Mouse (Mus musculus) hindbrain, embryonic 16.5 days (tissue): Measurements from ENCODE around the gene Lgals4. TPM values are rescaled to one million over a fixed set of nuclear protein-coding genes. Genes with fewer than 3 reads are reported as not detected.

ENCODE experiments used
- ATAC-seq: fragments of 200-750 bp; cut with Nextera tagmentation; 2 replicates; pipeline ENCODE4 v1.8.0; 2017; ENCODE audit warnings: moderate TSS enrichment, moderate library complexity
- H3K27ac ChIP-seq: fragments of 300-500 bp; sonication (generic); 2 replicates; pipeline ENCODE4 v1.5.1; 2014; ENCODE audit warnings: low read depth, mild to moderate bottlenecking, control low read depth, low read length, moderate library complexity
- H3K27me3 ChIP-seq: fragments of 300-500 bp; sonication (generic); replicated peaks from 2 replicates; pipeline ENCODE4 v1.6.1; 2014; ENCODE audit warnings: low read length; ENCODE audit not compliant: control insufficient read depth, insufficient read depth
- H3K36me3 ChIP-seq: fragments of 300-500 bp; sonication (generic); 2 replicates; pipeline ENCODE4 v1.6.1; 2014; ENCODE audit warnings: mild to moderate bottlenecking, low read length, moderate library complexity, mixed read lengths; ENCODE audit not compliant: control insufficient read depth, insufficient read depth
- H3K4me1 ChIP-seq: fragments of 300-500 bp; sonication (generic); 2 replicates; pipeline ENCODE4 v1.6.1; 2014; ENCODE audit warnings: low read depth, low read length; ENCODE audit not compliant: control insufficient read depth, insufficient read depth
- H3K4me2 ChIP-seq: fragments of 300-500 bp; sonication (generic); 2 replicates; pipeline ENCODE4 v1.6.1; 2014; ENCODE audit warnings: mild to moderate bottlenecking, low read length, control low read depth, moderate library complexity
- H3K4me3 ChIP-seq: fragments of 300-500 bp; sonication (generic); 2 replicates; pipeline ENCODE4 v1.5.1; 2014; ENCODE audit warnings: mild to moderate bottlenecking, low read length, control low read depth, moderate library complexity
- H3K9ac ChIP-seq: fragments of 300-500 bp; sonication (generic); 2 replicates; pipeline ENCODE4 v1.6.1; 2014; ENCODE audit warnings: low read depth, mild to moderate bottlenecking, control low read depth, low read length, moderate library complexity
- H3K9me3 ChIP-seq: fragments of 300-500 bp; sonication (generic); 2 replicates; pipeline ENCODE4 v1.6.1; 2014; ENCODE audit warnings: mild to moderate bottlenecking, low read length, moderate library complexity; ENCODE audit not compliant: control insufficient read depth
- WGBS: fragments of 180-500 bp; shearing (Covaris S2); extraction: QIAGEN DNeasy Blood & Tissue Kit; methylation state at CpG from one replicate; pipeline ENCODE4 v1.1.7; 2014; 5-methylcytosine and 5-hydroxymethylcytosine counted together
- polyA plus RNA-seq: library from polyadenylated mRNA; unstranded; fragments of >200 nt; fragmentation: Nextera tagmentation; extraction: Ambion mirVana; gene quantifications from 2 replicates; pipeline ENCODE4 v1.2.1, GENCODE M21; 2015

The Lgals4 gene
- 5.3 and 6.1 TPM in 2 replicates for polyA plus RNA-seq

DNA sequence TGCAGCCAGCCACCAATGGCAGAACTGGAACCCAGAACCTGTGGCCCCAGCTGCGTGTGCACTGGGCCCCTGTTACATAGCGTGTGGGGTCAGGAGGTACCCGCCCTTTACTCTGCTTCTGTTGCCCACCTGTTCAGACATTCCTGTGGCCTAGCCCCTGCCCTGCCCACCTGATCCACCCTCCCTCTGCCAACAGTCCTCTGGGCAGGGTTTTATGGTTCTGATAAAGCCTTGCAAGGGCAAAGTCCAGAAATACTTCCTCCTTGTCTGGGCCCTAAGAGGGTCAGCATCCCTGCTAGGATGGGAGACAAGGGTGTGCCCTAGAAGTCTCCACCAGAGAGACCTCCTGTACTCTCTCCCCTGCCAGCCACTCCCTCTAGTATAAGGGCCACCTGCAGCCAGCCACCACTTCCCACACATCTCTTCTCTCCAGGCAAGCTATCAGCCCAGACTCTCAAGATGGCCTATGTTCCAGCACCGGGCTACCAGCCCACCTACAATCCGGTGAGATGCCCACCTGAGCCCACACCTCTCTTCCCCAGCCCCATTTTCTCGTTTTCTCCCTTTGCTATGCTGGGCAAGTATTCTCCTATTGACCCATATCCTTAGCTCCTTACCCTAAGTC, at the start of gene Lgals4:
Gene Lgals4 (plus strand): TSS at position 132 of the 625 bp plus-strand sequence.
- no peak for ATAC-seq
- 84% methylated on average over 6 of the region's 6 CpGs for WGBS

DNA sequence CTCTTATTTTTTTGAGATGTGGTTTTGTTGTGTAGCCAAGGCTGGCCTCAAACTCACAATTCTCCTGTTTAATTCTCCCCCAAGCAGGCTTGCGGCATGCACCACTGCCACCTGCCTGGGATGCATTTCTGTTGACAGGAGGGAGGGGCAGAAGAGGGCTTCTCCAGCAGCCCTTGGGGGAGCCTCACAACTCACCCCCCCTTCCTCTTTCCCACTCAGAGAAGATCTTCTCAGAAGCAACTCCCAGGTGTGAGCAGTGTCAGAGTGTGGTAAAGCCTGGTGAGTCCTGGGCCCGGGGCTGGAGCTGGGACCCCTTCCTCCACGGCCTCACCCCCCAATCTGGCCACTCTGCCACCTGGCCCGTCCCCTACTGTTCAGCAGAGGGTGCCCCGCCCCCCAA, 48.5 kb upstream of the Lgals4 start:
- H3K36me3 ChIP-seq = peaks cover 3% of the 10 kb centered on the region
- no peak overlapping the region for H3K4me3 ChIP-seq
- H3K4me1 ChIP-seq = no peaks in the 10 kb centered on the region
- no peak overlapping the region for H3K27ac ChIP-seq
- H3K27me3 ChIP-seq = no peaks in the 10 kb centered on the region
- 71% methylated on average over 5 of the region's 5 CpGs for WGBS
- no peak overlapping the region for H3K9ac ChIP-seq
- no peak overlapping the region for H3K4me2 ChIP-seq
- ATAC-seq = no peak
- no peaks in the 10 kb centered on the region for H3K9me3 ChIP-seq

More for the DNA sequence above, at the start of gene Lgals4:
- Histone ChIP-seq H3K9me3 (no peaks in the 10 kb centered on the region), H3K4me1 (no peaks in the 10 kb centered on the region), H3K9ac (no peak within 1 kb of the TSS), H3K4me3 (no peak within 1 kb of the TSS), H3K36me3 (peaks cover 19% of the 10 kb centered on the region), H3K27ac (no peak within 1 kb of the TSS), H3K4me2 (no peak within 1 kb of the TSS), H3K27me3 (no peaks in the 10 kb centered on the region)

DNA sequence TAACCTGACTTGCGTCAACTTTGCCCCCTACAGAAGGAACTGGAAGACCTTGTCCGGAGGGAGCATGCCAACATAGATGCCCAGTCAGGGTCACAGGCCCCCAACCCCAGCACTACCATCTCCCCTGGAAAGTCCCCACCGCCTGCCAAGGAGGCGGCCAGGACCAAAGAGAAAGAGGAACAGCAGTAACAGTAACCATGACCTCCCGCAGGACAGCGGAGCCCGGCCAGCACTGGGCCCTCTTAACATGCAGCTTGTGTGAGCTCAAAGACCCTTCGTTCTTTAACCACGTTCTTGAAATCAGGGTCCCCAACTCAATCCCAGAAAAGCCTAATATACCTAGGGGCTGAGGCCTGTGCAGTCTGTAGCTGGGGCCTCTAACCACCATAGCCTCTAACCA, 45.8 kb upstream of the Lgals4 start:
- H3K9me3 ChIP-seq = no peaks in the 10 kb centered on the region
- peaks cover 3% of the 10 kb centered on the region for H3K36me3 ChIP-seq
- H3K4me2 ChIP-seq = no peak overlapping the region
- no peak overlapping the region for H3K27ac ChIP-seq
- WGBS = 92% methylated on average over 9 of the region's 9 CpGs
- no peaks in the 10 kb centered on the region for H3K27me3 ChIP-seq
- H3K4me3 ChIP-seq = no peak overlapping the region
- ATAC-seq = no peak
- no peak overlapping the region for H3K9ac ChIP-seq
- H3K4me1 ChIP-seq = no peaks in the 10 kb centered on the region

DNA sequence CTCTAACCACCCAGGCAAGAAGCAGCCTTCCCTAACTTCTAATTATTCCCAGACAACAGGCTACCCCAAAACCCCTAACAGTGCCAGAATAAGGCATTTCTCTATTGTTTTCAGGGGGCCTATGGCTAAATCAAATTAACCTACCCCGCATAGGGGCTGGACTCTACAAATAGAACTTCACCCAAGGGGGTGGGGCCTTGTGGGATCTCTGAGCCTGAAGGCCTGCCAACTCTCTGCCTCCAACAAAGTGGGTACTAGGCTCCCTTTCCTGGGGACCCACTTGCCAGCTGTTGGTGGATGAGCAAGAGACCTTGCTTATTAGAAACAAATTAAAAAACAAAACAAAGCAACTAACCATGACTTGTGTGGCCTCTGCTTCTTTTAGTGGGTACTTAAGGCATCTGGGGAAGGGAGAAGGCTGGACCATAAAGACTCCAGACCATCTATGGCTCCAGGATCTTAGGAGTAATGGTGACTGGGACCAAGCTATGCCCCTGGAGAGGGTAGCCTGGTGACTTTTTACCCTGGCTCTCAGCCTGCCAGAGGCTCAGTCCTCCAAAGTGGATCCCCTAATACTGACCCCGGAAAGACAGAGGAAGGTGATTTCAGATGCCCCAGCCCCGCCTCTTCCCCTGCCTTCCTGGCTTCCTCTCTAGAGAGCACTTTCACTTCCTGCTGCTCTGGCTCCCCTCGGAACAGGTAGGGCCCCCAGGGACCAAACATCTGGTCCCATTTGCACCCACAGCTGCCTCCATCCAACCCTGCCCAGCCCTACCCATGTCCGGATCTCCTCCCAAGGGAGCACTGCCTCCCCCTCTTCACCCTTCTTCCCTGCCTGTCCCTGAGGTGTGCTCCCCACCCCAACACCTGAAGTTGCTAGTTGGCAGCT, 45.1 kb upstream of the Lgals4 start, which contains the start of gene Rinl:
Gene Rinl (plus strand): TSS at position 663 of the 889 bp plus-strand sequence.
- 75% methylated on average over 5 of the region's 5 CpGs for WGBS
- no peaks in the 10 kb centered on the region for H3K4me1 ChIP-seq
- no peak for ATAC-seq

DNA sequence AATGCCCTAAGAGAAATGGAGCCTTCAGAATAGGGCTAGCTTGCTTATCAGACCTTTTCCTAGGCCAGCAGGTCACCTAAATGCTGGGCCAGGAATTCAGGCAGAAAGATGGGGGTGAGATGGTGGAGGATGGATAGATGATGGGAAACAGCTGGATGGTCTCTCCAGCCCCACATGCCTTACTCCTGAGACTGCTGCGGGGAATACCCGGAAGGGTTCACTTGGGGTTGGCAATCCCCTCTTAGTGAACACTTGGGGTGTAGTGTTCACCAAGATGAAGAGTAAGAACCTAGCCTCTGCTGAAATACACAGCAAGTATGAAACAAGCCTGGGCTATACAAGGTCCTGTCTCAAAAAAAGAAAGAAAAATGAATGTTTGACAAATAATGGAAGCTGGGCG, 44.4 kb upstream of the Lgals4 start:
- 82% methylated on average over 3 of the region's 3 CpGs for WGBS

More for the DNA sequence above, 45.1 kb upstream of the Lgals4 start, which contains the start of gene Rinl:
- Histone ChIP-seq H3K36me3 (peaks cover 3% of the 10 kb centered on the region), H3K9me3 (no peaks in the 10 kb centered on the region), H3K9ac (no peak within 1 kb of the TSS), H3K4me2 (no peak within 1 kb of the TSS), H3K27ac (no peak within 1 kb of the TSS), H3K27me3 (no peaks in the 10 kb centered on the region), H3K4me3 (no peak within 1 kb of the TSS)

DNA sequence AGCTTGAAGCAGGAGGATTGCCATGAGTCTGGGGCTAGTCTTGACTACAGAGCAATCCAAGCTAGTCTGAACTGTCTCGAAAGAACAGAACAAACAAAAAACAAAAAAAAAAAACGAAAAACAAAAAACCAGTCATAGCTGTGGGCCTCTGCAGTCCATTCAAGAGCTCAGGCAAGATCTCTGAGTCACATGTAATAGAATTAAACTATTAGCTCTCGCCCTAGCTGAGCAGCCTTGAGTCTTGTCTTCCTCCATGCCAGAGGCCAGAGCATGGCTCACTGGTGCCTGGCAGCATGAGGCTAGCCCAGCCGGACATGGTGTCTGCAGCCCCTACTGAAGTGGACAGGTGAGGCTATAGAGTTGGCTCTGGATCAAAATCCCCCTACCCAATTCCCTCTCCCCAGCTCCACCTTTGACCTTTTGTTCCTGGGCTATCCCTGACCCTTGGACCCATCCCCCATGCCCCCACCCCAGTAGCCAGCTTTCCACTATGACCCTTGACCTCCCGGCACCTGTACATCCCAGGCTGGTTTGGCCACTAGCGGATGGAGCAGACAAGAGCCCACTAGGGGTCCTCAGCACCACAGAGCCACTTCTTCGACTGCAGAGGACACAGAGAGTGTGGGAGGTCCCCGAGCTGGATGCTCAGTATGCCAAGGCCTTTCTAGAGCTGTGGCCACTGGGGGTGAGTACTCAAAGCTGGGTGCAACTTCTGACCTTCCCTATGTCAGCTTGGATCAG, 43.4 kb upstream of the Lgals4 start:
- peak; percentile 65; the same call in 1 of the 2 replicates for ATAC-seq
- no peaks in the 10 kb centered on the region for H3K9me3 ChIP-seq
- no peak overlapping the region for H3K9ac ChIP-seq
- H3K27me3 ChIP-seq = no peaks in the 10 kb centered on the region
- no peak overlapping the region for H3K4me2 ChIP-seq
- no peak overlapping the region for H3K27ac ChIP-seq
- 50% methylated on average over 8 of the region's 8 CpGs for WGBS
- H3K4me1 ChIP-seq = no peaks in the 10 kb centered on the region
- peaks cover 3% of the 10 kb centered on the region for H3K36me3 ChIP-seq
- no peak overlapping the region for H3K4me3 ChIP-seq

More for the DNA sequence above, 44.4 kb upstream of the Lgals4 start:
- Histone ChIP-seq H3K4me2 (no peak overlapping the region), H3K27me3 (no peaks in the 10 kb centered on the region), H3K36me3 (peaks cover 3% of the 10 kb centered on the region), H3K27ac (no peak overlapping the region), H3K4me3 (no peak overlapping the region), H3K4me1 (no peaks in the 10 kb centered on the region), H3K9me3 (no peaks in the 10 kb centered on the region), H3K9ac (no peak overlapping the region)
- ATAC-seq = no peak

DNA sequence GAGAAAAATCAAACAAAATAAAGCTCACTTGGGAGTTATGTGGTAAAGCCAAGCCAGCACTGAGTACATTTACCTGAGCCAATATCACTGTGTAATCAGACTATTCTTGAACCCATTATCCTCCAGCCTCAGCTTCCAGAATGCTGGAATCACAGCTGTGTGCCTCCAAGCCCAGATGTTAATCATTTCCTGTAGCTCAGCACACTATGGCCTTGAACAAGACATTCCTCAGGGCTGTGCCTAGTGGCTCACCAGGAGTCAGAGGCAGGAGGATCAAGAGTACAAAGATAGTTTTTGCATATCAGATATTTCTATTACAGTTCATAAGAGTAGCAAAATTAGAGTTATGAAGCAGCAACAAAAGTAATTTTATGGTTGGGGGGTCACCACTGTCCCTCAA, 41.9 kb upstream of the Lgals4 start:
- H3K27ac ChIP-seq = no peak overlapping the region
- H3K27me3 ChIP-seq = no peaks in the 10 kb centered on the region
- no peaks in the 10 kb centered on the region for H3K9me3 ChIP-seq
- no peak overlapping the region for H3K4me3 ChIP-seq
- no peak overlapping the region for H3K9ac ChIP-seq
- H3K4me2 ChIP-seq = no peak overlapping the region
- peaks cover 3% of the 10 kb centered on the region for H3K36me3 ChIP-seq
- H3K4me1 ChIP-seq = no peaks in the 10 kb centered on the region; the same call in 1 of the 2 replicates
- no peak for ATAC-seq

DNA sequence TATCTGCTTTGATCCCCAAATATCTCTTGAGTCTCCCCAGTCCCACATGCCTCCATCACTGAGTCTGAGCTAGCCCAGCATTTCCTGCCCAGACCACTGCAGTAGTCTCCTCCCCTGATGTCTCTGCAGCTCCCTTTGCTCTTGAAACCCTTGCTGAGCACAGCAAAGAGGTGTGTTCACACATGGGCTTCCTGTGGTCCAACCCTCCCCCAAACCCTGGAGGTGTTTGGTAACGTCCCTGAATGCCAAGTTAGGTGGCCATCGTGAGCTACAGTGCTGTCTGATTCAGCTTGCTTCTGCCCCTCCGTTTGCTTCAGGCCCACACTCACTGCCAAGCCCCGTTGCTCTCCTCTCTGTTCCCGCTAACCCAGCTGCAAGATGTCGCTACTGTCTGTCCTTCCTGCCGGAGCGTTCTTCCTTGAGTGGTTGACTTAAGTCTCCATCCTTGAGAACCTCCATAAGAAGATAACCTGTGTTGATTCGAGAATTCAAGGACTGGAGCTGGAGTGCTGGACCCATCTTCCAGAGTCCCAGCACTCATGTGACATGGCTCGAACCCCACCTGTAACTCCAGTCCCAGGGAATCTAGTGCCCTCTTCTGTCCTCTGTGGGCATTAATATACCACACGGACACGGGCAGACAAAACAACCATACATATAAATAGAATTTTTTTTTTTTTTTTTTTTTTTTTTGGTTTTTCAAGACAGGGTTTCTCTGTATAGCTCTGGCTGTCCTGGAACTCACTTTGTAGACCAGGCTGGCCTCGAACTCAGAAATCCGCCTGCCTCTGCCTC, 41.1 kb upstream of the Lgals4 start:
- H3K9ac ChIP-seq = no peak overlapping the region
- H3K27ac ChIP-seq = no peak overlapping the region
- 88% methylated on average over 13 of the region's 14 CpGs for WGBS
- H3K4me2 ChIP-seq = no peak overlapping the region
- ATAC-seq = no peak
- H3K4me3 ChIP-seq = no peak overlapping the region
- H3K27me3 ChIP-seq = no peaks in the 10 kb centered on the region
- H3K4me1 ChIP-seq = no peaks in the 10 kb centered on the region; the same call in 1 of the 2 replicates
- H3K36me3 ChIP-seq = peaks cover 3% of the 10 kb centered on the region
- no peaks in the 10 kb centered on the region for H3K9me3 ChIP-seq
